9 mouse cellular contexts compared by ENCODE assay signal in the genomic region with DNA sequence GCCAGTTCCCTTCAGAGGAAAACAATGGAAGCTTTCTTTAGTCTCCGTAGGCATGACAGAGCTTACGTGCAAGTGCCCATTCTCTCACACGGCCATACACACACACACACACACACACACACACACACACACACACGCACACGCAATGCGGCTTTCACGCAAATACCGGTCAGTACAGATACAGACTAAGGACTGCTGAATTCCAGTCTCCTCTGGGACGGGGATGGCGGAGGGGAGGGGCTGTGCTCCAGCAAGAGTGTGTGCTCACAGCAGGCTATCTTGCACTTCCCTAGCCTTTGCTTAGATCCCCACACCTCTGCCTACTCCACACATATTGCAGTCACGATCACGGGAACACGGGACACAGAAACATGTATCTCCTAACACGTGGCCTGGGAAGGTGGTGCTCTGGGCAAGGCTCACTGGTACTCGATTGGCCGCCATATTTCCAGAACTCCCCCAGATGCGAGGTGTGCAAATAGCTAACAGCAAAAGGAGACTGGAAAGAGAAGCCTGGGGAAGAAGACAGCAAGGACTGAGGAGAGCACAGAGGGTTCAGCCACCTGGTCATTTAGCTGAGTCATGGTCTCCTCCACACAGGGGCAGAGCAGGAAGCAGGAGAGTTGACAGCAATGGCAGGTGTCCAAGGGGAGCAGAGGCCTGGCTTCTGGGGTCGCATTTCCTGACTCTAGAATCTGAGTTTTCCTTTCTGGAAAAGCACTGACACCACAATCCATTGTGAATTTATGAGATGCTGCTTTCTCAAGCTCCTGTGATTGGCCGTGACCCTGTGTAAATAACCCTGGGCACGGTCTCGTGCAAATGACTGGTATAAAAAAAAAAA. TPM values are rescaled to one million over a fixed set of nuclear protein-coding genes. Genes with fewer than 3 reads are reported as not detected.
DNase-seq lines count a peak whose midpoint lies in the region; ATAC-seq lines count a peak whose summit lies in the region.
"Had no signal": no experiment of that assay in that cellular context is flagged by ENCODE, and none has a peak within 500 bp of the region (broad histone marks: within the 10 kb centered on the region; RNA-seq: fewer than 3 reads in every experiment).

No protein-coding gene starts in this region.

- no peaks in the 10 kb centered on the region for H3K27me3 ChIP-seq in hindbrain, embryonic 12.5 days
- H3K27me3 ChIP-seq in hindbrain, embryonic 16.5 days (replicated peaks; ENCODE audit: control insufficient read depth, insufficient read depth, low read length) = no peaks in the 10 kb centered on the region
- H3K27me3 ChIP-seq in neural tube, embryonic 11.5 days (ENCODE audit: control insufficient read depth, insufficient read depth, low read length) = no peaks in the 10 kb centered on the region

- peak; percentile 39; the same call in 1 of the 2 replicates for ATAC-seq in hindbrain, embryonic 12.5 days (ENCODE audit: low FRiP score)
- ATAC-seq in hindbrain, embryonic 16.5 days = no peak
- peak; percentile 77 for ATAC-seq in granulocyte monocyte progenitor cell, adult 5-6 weeks (replicated peaks; ENCODE audit: poor library complexity, severe bottlenecking)
- ATAC-seq in neural tube, embryonic 11.5 days (ENCODE audit: insufficient read depth, low FRiP score, low TSS enrichment) = peak; percentile 51
- no peak for ATAC-seq in inflammation-experienced regulatory T-cells, adult 6 months

- H3K9me3 ChIP-seq in hindbrain, embryonic 12.5 days (replicated peaks) = no peaks in the 10 kb centered on the region
- no peaks in the 10 kb centered on the region for H3K9me3 ChIP-seq in hindbrain, embryonic 16.5 days (ENCODE audit: control insufficient read depth, low read length)
- H3K9me3 ChIP-seq in neural tube, embryonic 11.5 days (ENCODE audit: control insufficient read depth, low read length) = no peaks in the 10 kb centered on the region

- peak; percentile 85 for DNase-seq in kidney, postnatal 10 days
- DNase-seq in neural tube, embryonic 11.5 days (ENCODE audit: low spot score) = no peak
- no peak for DNase-seq in spleen, postnatal 10 days (ENCODE audit: low spot score in 2 of 2)
- no peak for DNase-seq in cerebellum, adult 11 months

- WGBS in hindbrain, embryonic 12.5 days = 63% methylated on average over 21 of the region's 21 CpGs
- WGBS in hindbrain, embryonic 16.5 days = 63% methylated on average over 21 of the region's 21 CpGs
- WGBS in neural tube, embryonic 11.5 days = 61% methylated on average over 21 of the region's 21 CpGs

- H3K36me3 ChIP-seq in hindbrain, embryonic 12.5 days = no peaks in the 10 kb centered on the region
- H3K36me3 ChIP-seq in hindbrain, embryonic 16.5 days (ENCODE audit: control insufficient read depth, insufficient read depth, low read length) = no peaks in the 10 kb centered on the region
- H3K36me3 ChIP-seq in neural tube, embryonic 11.5 days (ENCODE audit: control insufficient read depth, insufficient read depth, low read length) = no peaks in the 10 kb centered on the region

- no peak overlapping the region for H3K27ac ChIP-seq in hindbrain, embryonic 12.5 days
- H3K27ac ChIP-seq in hindbrain, embryonic 16.5 days (ENCODE audit: low read depth, low read length) = no peak overlapping the region
- 0 out of 2 replicates have a peak overlapping the region, but pooled peaks have one; percentile 20 for H3K27ac ChIP-seq in neural tube, embryonic 11.5 days (ENCODE audit: low read depth, low read length)

- peaks cover 18% of the 10 kb centered on the region for H3K4me1 ChIP-seq in hindbrain, embryonic 12.5 days
- H3K4me1 ChIP-seq in hindbrain, embryonic 16.5 days (ENCODE audit: control insufficient read depth, insufficient read depth, low read depth, low read length) = no peaks in the 10 kb centered on the region
- peaks cover 5% of the 10 kb centered on the region for H3K4me1 ChIP-seq in neural tube, embryonic 11.5 days (ENCODE audit: control insufficient read depth, insufficient read depth, low read length)

- no peak overlapping the region for H3K9ac ChIP-seq in hindbrain, embryonic 12.5 days
- H3K9ac ChIP-seq in hindbrain, embryonic 16.5 days (ENCODE audit: low read depth, low read length) = no peak overlapping the region
- no peak overlapping the region for H3K9ac ChIP-seq in neural tube, embryonic 11.5 days (ENCODE audit: low read length)

- H3K4me2 ChIP-seq in hindbrain, embryonic 12.5 days (replicated peaks) = no peak overlapping the region
- no peak overlapping the region for H3K4me2 ChIP-seq in hindbrain, embryonic 16.5 days (ENCODE audit: low read length)
- H3K4me2 ChIP-seq in neural tube, embryonic 11.5 days (ENCODE audit: low read depth) = no peak overlapping the region

- H3K4me3 ChIP-seq in hindbrain, embryonic 12.5 days = no peak overlapping the region
- H3K4me3 ChIP-seq in hindbrain, embryonic 16.5 days (ENCODE audit: low read length) = no peak overlapping the region
- no peak overlapping the region for H3K4me3 ChIP-seq in neural tube, embryonic 11.5 days (ENCODE audit: low read depth, low read length)
- H3K4me3 ChIP-seq: myocyte had no signal

RNA-seq across cellular contexts. Expression of a gene that starts 56.3 kb away (rescaled TPM):
- polyA plus RNA-seq in hindbrain, embryonic 12.5 days (2016; fragmentation: Nextera tagmentation; extraction: Ambion mirVana) = 31.7 and 40.8 TPM in 2 replicates
- 20.7 and 23.2 TPM in 2 replicates for polyA plus RNA-seq in hindbrain, embryonic 16.5 days (2015; fragmentation: Nextera tagmentation; extraction: Ambion mirVana)
- total RNA-seq in granulocyte monocyte progenitor cell, adult 5-6 weeks (2014; fragmentation: Nextera tagmentation) = 2.6 and 4.2 TPM in 2 replicates
- 0.31 and 0.90 TPM in 2 replicates for total RNA-seq in granulocyte monocyte progenitor cell, adult 5-6 weeks (2017)
- 41.4 and 48.0 TPM in 2 replicates for polyA plus RNA-seq in neural tube, embryonic 11.5 days (2014; fragmentation: Nextera tagmentation; extraction: Ambion mirVana)
- polyA plus RNA-seq in inflammation-experienced regulatory T-cells, adult 6 months (2017; shearing (Covaris generic)) = 10 to 100 TPM; 39.4 to 85.0 (median 71.2) TPM
- polyA plus RNA-seq: myocyte had no signal

Comparison
In these comparisons a context has a peak if more than half of its experiments do, and no peak if none do; other contexts are left out.
1. ATAC-seq: peak in hindbrain, embryonic 12.5 days (single experiment), granulocyte monocyte progenitor cell, adult 5-6 weeks (single experiment) and neural tube, embryonic 11.5 days (single experiment); none in hindbrain, embryonic 16.5 days (single experiment) and inflammation-experienced regulatory T-cells, adult 6 months (single experiment).